Mouse (Mus musculus): ENCODE data around the gene Ccdc144b. TPM values are rescaled to one million over a fixed set of nuclear protein-coding genes. Genes with fewer than 3 reads are reported as not detected.

Gene Ccdc144b
- polyA plus RNA-seq (2016; fragmentation: Nextera tagmentation; extraction: Ambion mirVana): not detected in 2 replicates

DNA sequence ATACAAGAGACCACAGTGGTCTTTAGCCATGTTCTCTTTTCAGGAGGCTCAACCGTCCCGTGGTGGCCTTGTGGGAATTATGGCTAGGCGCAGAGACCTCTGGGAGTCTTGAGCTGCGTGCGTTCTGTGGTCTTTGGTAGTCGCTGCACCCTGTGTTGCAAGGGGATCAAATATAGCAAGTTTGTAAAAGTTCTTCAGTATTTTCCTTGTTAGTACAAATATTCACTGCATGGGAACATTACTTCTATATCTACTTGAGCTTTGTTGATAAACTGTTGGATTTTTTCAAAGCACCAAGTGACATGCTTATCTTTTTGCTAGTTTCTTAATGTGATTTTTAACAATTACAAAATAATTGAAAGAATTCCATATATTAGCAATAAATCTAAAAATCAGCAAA is at the start of gene Ccdc144b:
Gene Ccdc144b, minus strand, starts transcription at position 101 of the 400 bp plus-strand sequence.
- no peaks in the 10 kb centered on the region for H3K4me1 ChIP-seq
- H3K9ac ChIP-seq: no peak within 1 kb of the TSS
- no peaks in the 10 kb centered on the region for H3K36me3 ChIP-seq
- H3K27ac ChIP-seq: no peak within 1 kb of the TSS
- H3K4me3 ChIP-seq: no peak within 1 kb of the TSS
- H3K27me3 ChIP-seq (replicated peaks): 0 out of 2 replicates have a peak, but pooled peaks cover 3% of the 10 kb centered on the region
- 82% methylated on average over 6 of the region's 6 CpGs for WGBS (ENCODE audit: insufficient replicate concordance)
- H3K4me2 ChIP-seq: no peak within 1 kb of the TSS
- H3K9me3 ChIP-seq (replicated peaks): no peaks in the 10 kb centered on the region
- no peak for ATAC-seq

DNA sequence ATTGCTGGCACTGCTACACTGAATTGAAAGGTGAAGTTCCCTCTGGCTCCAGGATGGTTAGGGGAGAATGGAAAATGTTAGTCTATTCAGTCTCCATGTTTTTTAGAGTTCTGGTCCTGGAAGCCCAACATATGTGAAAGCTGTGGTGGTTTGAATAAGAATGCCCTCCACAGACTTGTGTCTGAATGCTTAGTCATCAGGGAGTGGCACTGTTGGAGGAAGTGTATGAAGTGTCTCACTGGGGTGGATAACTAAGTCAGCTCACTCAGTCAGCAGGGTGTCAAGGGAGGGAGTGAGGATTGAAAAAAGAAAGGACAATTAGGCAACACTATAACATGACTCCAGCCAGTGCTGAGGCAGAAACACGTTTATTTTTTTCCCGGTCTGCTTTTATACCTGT is 42.0 kb upstream of the Ccdc144b start:
- H3K4me3 ChIP-seq: no peak overlapping the region
- no peak for ATAC-seq
- H3K9ac ChIP-seq: no peak overlapping the region
- no peaks in the 10 kb centered on the region for H3K27me3 ChIP-seq (replicated peaks)
- H3K36me3 ChIP-seq: peaks cover 15% of the 10 kb centered on the region
- H3K4me1 ChIP-seq: no peaks in the 10 kb centered on the region
- no peak overlapping the region for H3K27ac ChIP-seq
- no peak overlapping the region for H3K4me2 ChIP-seq
- H3K9me3 ChIP-seq (replicated peaks): no peaks in the 10 kb centered on the region
- 75% methylated on average over 2 of the region's 2 CpGs for WGBS (ENCODE audit: insufficient replicate concordance)

GRCm38 (mm10) chr3:36087591-36087990 is 34.2 kb upstream of the Ccdc144b start:
- Histone ChIP-seq H3K27ac (no peak overlapping the region), H3K4me3 (no peak overlapping the region), H3K4me1 (no peaks in the 10 kb centered on the region), H3K9me3 (replicated peaks) (no peaks in the 10 kb centered on the region), H3K9ac (no peak overlapping the region), H3K27me3 (replicated peaks) (no peaks in the 10 kb centered on the region), H3K36me3 (peaks cover 89% of the 10 kb centered on the region), H3K4me2 (no peak overlapping the region)
- ATAC-seq: no peak
- WGBS (ENCODE audit: insufficient replicate concordance): 82% methylated on average over 9 of the region's 9 CpGs

- H3K36me3 ChIP-seq: peaks cover 95% of the 10 kb centered on the region
- WGBS (ENCODE audit: insufficient replicate concordance): 82% methylated on average over 5 of the region's 5 CpGs
- H3K27ac ChIP-seq: no peak overlapping the region
Measured at GRCm38 (mm10) chr3:36085394-36085793, 32.0 kb upstream of the Ccdc144b start.

DNA sequence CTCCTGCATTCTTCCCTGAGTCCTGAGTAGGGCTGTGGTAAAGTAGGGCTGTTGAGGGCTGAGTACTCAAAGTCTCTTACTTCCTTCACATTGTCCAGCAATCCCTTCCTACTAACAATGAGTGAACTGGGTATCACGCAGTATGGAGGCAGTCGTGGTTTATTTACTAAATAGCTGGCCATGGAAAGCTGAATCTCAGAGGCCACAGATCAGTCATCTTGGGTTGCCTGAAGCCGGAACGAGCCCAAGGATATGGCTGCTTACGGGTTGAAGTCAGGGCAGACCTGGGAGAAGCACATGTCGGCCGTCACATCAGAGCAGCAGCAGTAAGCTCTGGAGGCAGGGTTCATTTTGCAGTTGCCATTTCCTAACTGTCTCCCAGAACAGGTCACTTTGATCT is 30.0 kb upstream of the Ccdc144b start:
- 84% methylated on average over 7 of the region's 7 CpGs for WGBS (ENCODE audit: insufficient replicate concordance)
- Histone ChIP-seq H3K27ac (no peak overlapping the region), H3K36me3 (peaks cover 94% of the 10 kb centered on the region), H3K9ac (no peak overlapping the region), H3K4me2 (no peak overlapping the region), H3K9me3 (replicated peaks) (no peaks in the 10 kb centered on the region), H3K4me3 (no peak overlapping the region), H3K4me1 (no peaks in the 10 kb centered on the region), H3K27me3 (replicated peaks) (no peaks in the 10 kb centered on the region)
- no peak for ATAC-seq

More at GRCm38 (mm10) chr3:36085394-36085793, 32.0 kb upstream of the Ccdc144b start:
- ATAC-seq: no peak
- no peaks in the 10 kb centered on the region for H3K9me3 ChIP-seq (replicated peaks)
- no peak overlapping the region for H3K4me3 ChIP-seq
- H3K4me1 ChIP-seq: no peaks in the 10 kb centered on the region
- H3K4me2 ChIP-seq: no peak overlapping the region
- H3K9ac ChIP-seq: no peak overlapping the region
- no peaks in the 10 kb centered on the region for H3K27me3 ChIP-seq (replicated peaks)

- H3K4me3 ChIP-seq: no peak overlapping the region
- H3K27ac ChIP-seq: no peak overlapping the region
- peaks cover 94% of the 10 kb centered on the region for H3K36me3 ChIP-seq
- no peaks in the 10 kb centered on the region for H3K9me3 ChIP-seq (replicated peaks)
- no peaks in the 10 kb centered on the region for H3K27me3 ChIP-seq (replicated peaks)
- H3K4me1 ChIP-seq: no peaks in the 10 kb centered on the region
- ATAC-seq: no peak
- H3K9ac ChIP-seq: no peak overlapping the region
- WGBS (ENCODE audit: insufficient replicate concordance): 86% methylated on average over 4 of the region's 4 CpGs
- H3K4me2 ChIP-seq: no peak overlapping the region
Measured at GRCm38 (mm10) chr3:36082843-36083242, 29.5 kb upstream of the Ccdc144b start.

GRCm38 (mm10) chr3:36080741-36081140 is 27.4 kb upstream of the Ccdc144b start:
- Histone ChIP-seq H3K4me3 (no peak overlapping the region), H3K4me1 (no peaks in the 10 kb centered on the region), H3K27ac (no peak overlapping the region), H3K36me3 (peaks cover 94% of the 10 kb centered on the region), H3K9ac (no peak overlapping the region), H3K27me3 (replicated peaks) (no peaks in the 10 kb centered on the region), H3K4me2 (no peak overlapping the region), H3K9me3 (replicated peaks) (no peaks in the 10 kb centered on the region)
- 78% methylated on average over 5 of the region's 5 CpGs for WGBS (ENCODE audit: insufficient replicate concordance)
- no peak for ATAC-seq

DNA sequence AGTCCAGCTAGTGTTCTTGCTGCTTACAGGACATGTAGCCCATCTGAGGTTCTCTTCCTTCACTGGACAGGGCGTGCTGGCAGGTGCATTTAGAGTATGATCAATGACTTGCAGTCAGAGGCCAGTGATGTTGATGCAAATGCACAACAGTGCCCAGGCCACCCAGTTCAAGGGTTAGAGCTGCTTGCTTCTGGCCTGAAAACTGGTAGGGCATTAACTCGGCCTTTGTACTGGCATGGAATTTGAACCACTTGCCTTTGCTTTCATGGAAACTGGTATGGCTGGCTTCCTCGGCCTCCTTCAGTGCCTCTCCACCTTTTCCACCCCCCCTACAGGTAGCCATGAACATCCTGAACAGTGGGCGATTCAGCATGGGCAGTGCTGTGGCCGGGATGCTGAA is 26.5 kb upstream of the Ccdc144b start:
- H3K36me3 ChIP-seq: peaks cover 94% of the 10 kb centered on the region
- 72% methylated on average over 5 of the region's 5 CpGs for WGBS (ENCODE audit: insufficient replicate concordance)
- no peak overlapping the region for H3K9ac ChIP-seq
- ATAC-seq: no peak
- no peak overlapping the region for H3K4me3 ChIP-seq
- no peak overlapping the region for H3K27ac ChIP-seq
- H3K4me2 ChIP-seq: no peak overlapping the region
- no peaks in the 10 kb centered on the region for H3K9me3 ChIP-seq (replicated peaks)
- no peaks in the 10 kb centered on the region for H3K4me1 ChIP-seq
- H3K27me3 ChIP-seq (replicated peaks): no peaks in the 10 kb centered on the region

GRCm38 (mm10) chr3:36077386-36077785 is 24.0 kb upstream of the Ccdc144b start:
- Histone ChIP-seq H3K9ac (no peak overlapping the region), H3K4me2 (no peak overlapping the region), H3K27ac (no peak overlapping the region), H3K27me3 (replicated peaks) (no peaks in the 10 kb centered on the region), H3K4me3 (no peak overlapping the region), H3K36me3 (peaks cover 89% of the 10 kb centered on the region), H3K9me3 (replicated peaks) (no peaks in the 10 kb centered on the region), H3K4me1 (no peaks in the 10 kb centered on the region)
- WGBS (ENCODE audit: insufficient replicate concordance): 89% methylated on average over 3 of the region's 3 CpGs
- ATAC-seq: no peak

DNA sequence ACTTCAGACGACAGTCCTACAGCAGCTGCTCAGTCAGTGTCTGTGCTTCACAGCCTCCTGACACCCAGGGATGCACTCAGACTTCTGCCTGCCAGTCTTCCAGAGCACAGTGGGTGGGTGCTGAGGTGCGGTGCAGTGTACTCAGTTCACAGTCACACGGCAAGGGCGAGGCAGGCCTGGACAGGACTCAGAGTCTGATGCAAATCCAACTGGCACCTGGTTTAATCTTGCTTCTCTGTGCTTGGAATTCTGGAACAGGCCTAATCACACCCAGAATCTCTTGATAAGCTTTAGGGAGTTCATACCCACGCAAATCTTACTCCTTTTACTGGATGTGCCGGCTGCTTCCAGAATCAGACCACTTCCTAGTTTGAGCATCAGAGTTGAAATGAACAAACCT is 22.1 kb upstream of the Ccdc144b start:
- Histone ChIP-seq H3K9me3 (replicated peaks) (no peaks in the 10 kb centered on the region), H3K4me3 (no peak overlapping the region), H3K4me1 (no peaks in the 10 kb centered on the region), H3K9ac (no peak overlapping the region), H3K27me3 (replicated peaks) (no peaks in the 10 kb centered on the region), H3K36me3 (peaks cover 80% of the 10 kb centered on the region), H3K4me2 (no peak overlapping the region), H3K27ac (no peak overlapping the region)
- WGBS (ENCODE audit: insufficient replicate concordance): 77% methylated on average over 6 of the region's 6 CpGs
- ATAC-seq: no peak

DNA sequence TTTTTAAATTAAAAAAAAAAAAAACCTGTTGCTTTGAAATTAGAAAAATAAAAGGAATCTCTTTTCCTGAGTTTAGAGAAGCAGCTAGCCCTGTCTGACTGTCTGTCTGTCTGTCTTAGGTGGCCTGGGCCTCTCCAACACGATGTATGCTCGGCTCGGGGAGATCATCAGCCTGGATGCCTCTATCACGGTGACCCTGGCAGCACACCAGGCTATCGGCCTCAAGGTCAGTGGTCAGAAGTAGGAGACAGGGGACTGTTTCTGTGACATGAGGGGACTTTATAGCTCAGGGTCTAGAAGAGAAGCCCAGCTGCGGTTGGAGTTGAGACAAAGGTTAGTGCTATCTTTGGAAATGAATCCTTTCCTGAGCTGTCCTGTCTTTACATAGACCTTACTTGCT is 20.9 kb upstream of the Ccdc144b start:
- Histone ChIP-seq H3K36me3 (peaks cover 81% of the 10 kb centered on the region), H3K27ac (no peak overlapping the region), H3K27me3 (replicated peaks) (no peaks in the 10 kb centered on the region), H3K4me1 (no peaks in the 10 kb centered on the region), H3K9ac (no peak overlapping the region), H3K9me3 (replicated peaks) (no peaks in the 10 kb centered on the region), H3K4me3 (no peak overlapping the region), H3K4me2 (no peak overlapping the region)
- ATAC-seq: no peak
- WGBS (ENCODE audit: insufficient replicate concordance): 84% methylated on average over 6 of the region's 6 CpGs

GRCm38 (mm10) chr3:36071047-36071446 is 17.7 kb upstream of the Ccdc144b start:
- Histone ChIP-seq H3K4me2 (no peak overlapping the region), H3K27ac (no peak overlapping the region), H3K36me3 (peaks cover 58% of the 10 kb centered on the region), H3K4me1 (peaks cover 19% of the 10 kb centered on the region), H3K9ac (no peak overlapping the region), H3K27me3 (replicated peaks) (no peaks in the 10 kb centered on the region), H3K4me3 (no peak overlapping the region), H3K9me3 (replicated peaks) (no peaks in the 10 kb centered on the region)
- no peak for ATAC-seq
- 80% methylated on average over 5 of the region's 5 CpGs for WGBS (ENCODE audit: insufficient replicate concordance)

- H3K9me3 ChIP-seq (replicated peaks): no peaks in the 10 kb centered on the region
- 83% methylated on average over 4 of the region's 4 CpGs for WGBS (ENCODE audit: insufficient replicate concordance)
- H3K27ac ChIP-seq: no peak overlapping the region
- H3K4me1 ChIP-seq: peaks cover 19% of the 10 kb centered on the region
- no peak for ATAC-seq
- H3K9ac ChIP-seq: no peak overlapping the region
- peaks cover 51% of the 10 kb centered on the region for H3K36me3 ChIP-seq
- H3K27me3 ChIP-seq (replicated peaks): no peaks in the 10 kb centered on the region
- no peak overlapping the region for H3K4me3 ChIP-seq
- no peak overlapping the region for H3K4me2 ChIP-seq
Measured at GRCm38 (mm10) chr3:36070436-36070835, 17.1 kb upstream of the Ccdc144b start.

All from liver, embryonic 12.5 days (tissue).